Mouse (Mus musculus): Measurements from ENCODE around the gene B3gnt4. TPM values are rescaled to one million over a fixed set of nuclear protein-coding genes. Genes with fewer than 3 reads are reported as not detected.

The B3gnt4 gene
- polyA plus RNA-seq (2015; fragmentation: Nextera tagmentation; extraction: Ambion mirVana), result 0.87 and 1.7 TPM in 2 replicates

- Histone ChIP-seq H3K9ac (replicated peaks) (no peak within 1 kb of the TSS), H3K4me2 (replicated peaks) (peak within 1 kb of the TSS; percentile 87; the same call in 1 of the 2 replicates), H3K36me3 (peaks cover 2% of the 10 kb centered on the region), H3K4me1 (peaks cover 18% of the 10 kb centered on the region), H3K4me3 (0 out of 2 replicates have a peak within 1 kb of the TSS, but pooled peaks have one; percentile 90), H3K27me3 (no peaks in the 10 kb centered on the region), H3K27ac (replicated peaks) (no peak within 1 kb of the TSS), H3K9me3 (no peaks in the 10 kb centered on the region)
- no peak for ATAC-seq (replicated peaks)
- WGBS, result 87% methylated on average over 5 of the region's 5 CpGs
Observed at GRCm38 (mm10) chr5:123510160-123510559, at the start of gene B3gnt4. B3gnt4 (plus strand) TSS chr5:123510460.

- no peaks in the 10 kb centered on the region for H3K9me3 ChIP-seq
- 63% methylated on average over 5 of the region's 5 CpGs for WGBS
- H3K9ac ChIP-seq (replicated peaks), result no peak overlapping the region
- H3K36me3 ChIP-seq, result peaks cover 12% of the 10 kb centered on the region; the same call in 1 of the 2 replicates
- no peaks in the 10 kb centered on the region for H3K27me3 ChIP-seq
- H3K4me2 ChIP-seq (replicated peaks), result no peak overlapping the region
- ATAC-seq (replicated peaks), result no peak
- H3K4me3 ChIP-seq, result no peak overlapping the region
- H3K4me1 ChIP-seq, result no peaks in the 10 kb centered on the region
- no peak overlapping the region for H3K27ac ChIP-seq (replicated peaks)
Observed at GRCm38 (mm10) chr5:123461420-123461819, 48.8 kb upstream of the B3gnt4 start.

GRCm38 (mm10) chr5:123464638-123465037, 45.6 kb upstream of the B3gnt4 start:
- 97% methylated on average over 1 of the region's 1 CpGs for WGBS
- ATAC-seq (replicated peaks), result no peak
- H3K4me1 ChIP-seq, result no peaks in the 10 kb centered on the region
- no peaks in the 10 kb centered on the region for H3K27me3 ChIP-seq
- H3K4me2 ChIP-seq (replicated peaks), result no peak overlapping the region
- H3K9ac ChIP-seq (replicated peaks), result no peak overlapping the region
- no peaks in the 10 kb centered on the region for H3K36me3 ChIP-seq
- no peaks in the 10 kb centered on the region for H3K9me3 ChIP-seq
- no peak overlapping the region for H3K4me3 ChIP-seq
- no peak overlapping the region for H3K27ac ChIP-seq (replicated peaks)

GRCm38 (mm10) chr5:123470784-123471400, 39.4 kb upstream of the B3gnt4 start:
- H3K27ac ChIP-seq (replicated peaks), result no peak overlapping the region
- no peaks in the 10 kb centered on the region for H3K27me3 ChIP-seq
- ATAC-seq (replicated peaks), result no peak
- no peaks in the 10 kb centered on the region for H3K36me3 ChIP-seq
- no peak overlapping the region for H3K4me3 ChIP-seq
- no peak overlapping the region for H3K9ac ChIP-seq (replicated peaks)
- H3K4me2 ChIP-seq (replicated peaks), result no peak overlapping the region
- no peaks in the 10 kb centered on the region for H3K4me1 ChIP-seq
- H3K9me3 ChIP-seq, result no peaks in the 10 kb centered on the region
- WGBS, result 73% methylated on average over 10 of the region's 10 CpGs

- Histone ChIP-seq H3K27ac (replicated peaks) (no peak overlapping the region), H3K27me3 (no peaks in the 10 kb centered on the region), H3K9ac (replicated peaks) (no peak overlapping the region), H3K36me3 (no peaks in the 10 kb centered on the region), H3K4me2 (replicated peaks) (no peak overlapping the region), H3K4me1 (no peaks in the 10 kb centered on the region), H3K4me3 (no peak overlapping the region), H3K9me3 (no peaks in the 10 kb centered on the region)
- 64% methylated on average over 5 of the region's 5 CpGs for WGBS
- no peak for ATAC-seq (replicated peaks)
Observed at GRCm38 (mm10) chr5:123473817-123474216, 36.4 kb upstream of the B3gnt4 start.

- 87% methylated on average over 11 of the region's 11 CpGs for WGBS
- no peaks in the 10 kb centered on the region for H3K36me3 ChIP-seq
- H3K4me2 ChIP-seq (replicated peaks), result no peak overlapping the region
- H3K4me3 ChIP-seq, result no peak overlapping the region
- H3K9ac ChIP-seq (replicated peaks), result no peak overlapping the region
- ATAC-seq (replicated peaks), result no peak
- no peaks in the 10 kb centered on the region for H3K27me3 ChIP-seq
- no peak overlapping the region for H3K27ac ChIP-seq (replicated peaks)
- H3K9me3 ChIP-seq, result no peaks in the 10 kb centered on the region
- H3K4me1 ChIP-seq, result peaks cover 5% of the 10 kb centered on the region
Observed at GRCm38 (mm10) chr5:123487659-123488395, 22.4 kb upstream of the B3gnt4 start.

- ATAC-seq (replicated peaks), result no peak
- H3K4me3 ChIP-seq, result peak within 1 kb of the TSS; percentile 20; the same call in 1 of the 2 replicates
- H3K36me3 ChIP-seq, result no peaks in the 10 kb centered on the region
- H3K9me3 ChIP-seq, result no peaks in the 10 kb centered on the region
- peak within 1 kb of the TSS; percentile 31 for H3K4me2 ChIP-seq (replicated peaks)
- WGBS, result 5% methylated on average over 25 of the region's 25 CpGs
- H3K4me1 ChIP-seq, result peaks cover 5% of the 10 kb centered on the region
- no peak within 1 kb of the TSS for H3K9ac ChIP-seq (replicated peaks)
- H3K27me3 ChIP-seq, result no peaks in the 10 kb centered on the region
- H3K27ac ChIP-seq (replicated peaks), result no peak within 1 kb of the TSS
Observed at GRCm38 (mm10) chr5:123489112-123489785, 21.0 kb upstream of the B3gnt4 start, which contains the start of the genes Lrrc43 and Il31. Lrrc43 (plus strand) TSS chr5:123489305. Il31 (minus strand) TSS chr5:123489489.

GRCm38 (mm10) chr5:123489935-123490334, 20.3 kb upstream of the B3gnt4 start:
- no peak overlapping the region for H3K4me2 ChIP-seq (replicated peaks)
- no peak for ATAC-seq (replicated peaks)
- H3K9ac ChIP-seq (replicated peaks), result no peak overlapping the region

GRCm38 (mm10) chr5:123499717-123500116, 10.5 kb upstream of the B3gnt4 start:
- H3K9me3 ChIP-seq, result no peaks in the 10 kb centered on the region
- peaks cover 11% of the 10 kb centered on the region for H3K4me1 ChIP-seq
- H3K9ac ChIP-seq (replicated peaks), result no peak overlapping the region
- no peak overlapping the region for H3K27ac ChIP-seq (replicated peaks)
- no peak overlapping the region for H3K4me2 ChIP-seq (replicated peaks)
- no peak for ATAC-seq (replicated peaks)
- 52% methylated on average over 4 of the region's 4 CpGs for WGBS
- H3K4me3 ChIP-seq, result no peak overlapping the region
- no peaks in the 10 kb centered on the region for H3K27me3 ChIP-seq
- no peaks in the 10 kb centered on the region for H3K36me3 ChIP-seq

More at GRCm38 (mm10) chr5:123489935-123490334, 20.3 kb upstream of the B3gnt4 start:
- Histone ChIP-seq H3K9me3 (no peaks in the 10 kb centered on the region), H3K36me3 (no peaks in the 10 kb centered on the region), H3K27me3 (no peaks in the 10 kb centered on the region), H3K27ac (replicated peaks) (no peak overlapping the region), H3K4me1 (peaks cover 5% of the 10 kb centered on the region), H3K4me3 (no peak overlapping the region)
- WGBS, result 75% methylated on average over 9 of the region's 9 CpGs

GRCm38 (mm10) chr5:123501973-123502372, 8.3 kb upstream of the B3gnt4 start:
- H3K4me1 ChIP-seq, result peaks cover 11% of the 10 kb centered on the region
- H3K9ac ChIP-seq (replicated peaks), result no peak overlapping the region
- H3K36me3 ChIP-seq, result no peaks in the 10 kb centered on the region
- no peak overlapping the region for H3K4me2 ChIP-seq (replicated peaks)
- WGBS, result 73% methylated on average over 4 of the region's 4 CpGs
- H3K27ac ChIP-seq (replicated peaks), result no peak overlapping the region
- no peaks in the 10 kb centered on the region for H3K27me3 ChIP-seq
- ATAC-seq (replicated peaks), result no peak
- H3K9me3 ChIP-seq, result no peaks in the 10 kb centered on the region
- no peak overlapping the region for H3K4me3 ChIP-seq

GRCm38 (mm10) chr5:123507936-123508723, 2.1 kb upstream of the B3gnt4 start:
- Histone ChIP-seq H3K9ac (replicated peaks) (peak overlapping the region; percentile 79), H3K36me3 (peaks cover 2% of the 10 kb centered on the region), H3K4me2 (replicated peaks) (peak overlapping the region; percentile 87), H3K4me1 (peaks cover 18% of the 10 kb centered on the region), H3K27me3 (no peaks in the 10 kb centered on the region), H3K27ac (replicated peaks) (0 out of 2 replicates have a peak overlapping the region, but pooled peaks have one; percentile 21), H3K4me3 (peak overlapping the region; percentile 90), H3K9me3 (no peaks in the 10 kb centered on the region)
- WGBS, result under 1% methylated on average over 59 of the region's 59 CpGs
- peak; percentile 87 for ATAC-seq (replicated peaks)
